Mouse (Mus musculus) lung, postnatal 0 days (tissue): Measurements from ENCODE around the gene Fancd2. TPM values are rescaled to one million over a fixed set of nuclear protein-coding genes. Genes with fewer than 3 reads are reported as not detected.
A peak's percentile ranks its signal among the peaks of the same experiment; 100 is the strongest.

Source experiments
- ATAC-seq: fragments of 200-750 bp; cut with Nextera tagmentation; 2 replicates; pipeline ENCODE4 v1.8.0; 2017; ENCODE audit warnings: moderate library complexity
- DNase-seq: peaks from one replicate; pipeline ENCODE4 v3.0.0-alpha.2; 2016; ENCODE audit warnings: low spot score
- H3K27ac ChIP-seq: fragments of 300-500 bp; sonication (generic); 2 replicates; pipeline ENCODE4 v1.5.1; 2014; ENCODE audit warnings: antibody characterized with exemption, mild to moderate bottlenecking, low read length, mixed read lengths
- H3K27me3 ChIP-seq: fragments of 300-500 bp; sonication (generic); replicated peaks from 2 replicates; pipeline ENCODE4 v1.6.1; 2014; ENCODE audit warnings: low read length, mixed read lengths; ENCODE audit not compliant: insufficient read depth
- H3K36me3 ChIP-seq: fragments of 300-500 bp; sonication (generic); 2 replicates; pipeline ENCODE4 v1.6.1; 2014; ENCODE audit warnings: low read length, mixed read lengths; ENCODE audit not compliant: insufficient read depth
- H3K4me1 ChIP-seq: fragments of 300-500 bp; sonication (generic); 2 replicates; pipeline ENCODE4 v1.6.1; 2014; ENCODE audit warnings: antibody characterized with exemption, low read depth, low read length, mixed read lengths; ENCODE audit not compliant: insufficient read depth
- H3K4me2 ChIP-seq: fragments of 300-500 bp; sonication (generic); replicated peaks from 2 replicates; pipeline ENCODE4 v1.6.1; 2014; ENCODE audit warnings: low read depth, mild to moderate bottlenecking, low read length, moderate library complexity, mixed read lengths
- H3K4me3 ChIP-seq: fragments of 300-500 bp; sonication (generic); 2 replicates; pipeline ENCODE4 v1.5.1; 2014; ENCODE audit warnings: low read depth, low read length
- H3K9ac ChIP-seq: fragments of 300-500 bp; sonication (generic); replicated peaks from 2 replicates; pipeline ENCODE4 v1.6.1; 2014; ENCODE audit warnings: low read depth, mild to moderate bottlenecking
- H3K9me3 ChIP-seq: fragments of 300-500 bp; sonication (generic); 2 replicates; pipeline ENCODE4 v1.6.1; 2016; ENCODE audit warnings: low read length, mixed read lengths
- CTCF ChIP-seq: IDR thresholded peaks from 2 replicates; pipeline ENCODE4 v1.5.1; 2016; ENCODE audit warnings: antibody characterized with exemption, mild to moderate bottlenecking
- EP300 ChIP-seq: IDR thresholded peaks from 2 replicates; pipeline ENCODE4 v1.6.1; 2016; ENCODE audit warnings: antibody characterized with exemption, mild to moderate bottlenecking, control low read depth
- WGBS: fragments of 180-500 bp; shearing (Covaris S2); extraction: QIAGEN DNeasy Blood & Tissue Kit; methylation state at CpG from one replicate; pipeline ENCODE4 v1.1.7; 2014; 5-methylcytosine and 5-hydroxymethylcytosine counted together
- polyA plus RNA-seq: library from polyadenylated mRNA; unstranded; fragments of >200 nt; fragmentation: Nextera tagmentation; extraction: Ambion mirVana; gene quantifications from 2 replicates; pipeline ENCODE4 v1.2.1, GENCODE M21; 2015

Fancd2 gene
- polyA plus RNA-seq, 1 experiment from 2014 or later, result 0.53 TPM

GRCm38 (mm10) chr6:113543906-113544481, 12.5 kb downstream of the Fancd2 start:
- Histone ChIP-seq H3K9me3 (no peaks in the 10 kb centered on the region), H3K4me2 (no peak overlapping the region), H3K4me3 (no peak overlapping the region), H3K9ac (no peak overlapping the region), H3K36me3 (no peaks in the 10 kb centered on the region), H3K27ac (no peak overlapping the region), H3K27me3 (no peaks in the 10 kb centered on the region), H3K4me1 (no peaks in the 10 kb centered on the region)
- TF ChIP-seq EP300, result no peak
- no peak for TF ChIP-seq CTCF
- DNase-seq (no peak), ATAC-seq (no peak)
- 91% methylated on average over 8 of the region's 12 CpGs for WGBS

GRCm38 (mm10) chr6:113559736-113560135, 28.3 kb downstream of the Fancd2 start:
- H3K4me3 ChIP-seq, result no peak overlapping the region
- ATAC-seq (no peak), DNase-seq (no peak)
- H3K27me3 ChIP-seq, result no peaks in the 10 kb centered on the region
- no peak overlapping the region for H3K9ac ChIP-seq
- H3K4me2 ChIP-seq, result no peak overlapping the region
- 69% methylated on average over 6 of the region's 6 CpGs for WGBS
- no peaks in the 10 kb centered on the region for H3K4me1 ChIP-seq
- H3K9me3 ChIP-seq, result no peaks in the 10 kb centered on the region
- TF ChIP-seq CTCF (no peak), EP300 (no peak)
- H3K36me3 ChIP-seq, result no peaks in the 10 kb centered on the region
- no peak overlapping the region for H3K27ac ChIP-seq

- H3K9me3 ChIP-seq, result no peaks in the 10 kb centered on the region
- no peak overlapping the region for H3K4me2 ChIP-seq
- H3K27ac ChIP-seq, result no peak overlapping the region
- TF ChIP-seq CTCF (no peak), EP300 (peak; percentile 29; the same call in 1 of the 2 replicates)
- DNase-seq (peak; percentile 11), ATAC-seq (no peak)
- no peak overlapping the region for H3K4me3 ChIP-seq
- H3K27me3 ChIP-seq, result no peaks in the 10 kb centered on the region
- no peak overlapping the region for H3K9ac ChIP-seq
- H3K36me3 ChIP-seq, result no peaks in the 10 kb centered on the region
- WGBS, result 61% methylated on average over 1 of the region's 1 CpGs
- H3K4me1 ChIP-seq, result no peaks in the 10 kb centered on the region
These were observed 33.1 kb downstream of the Fancd2 start for GRCm38 (mm10) chr6:113564557-113564956.

- no peak overlapping the region for H3K27ac ChIP-seq
- H3K4me3 ChIP-seq, result no peak overlapping the region
- no peaks in the 10 kb centered on the region for H3K36me3 ChIP-seq
- H3K9ac ChIP-seq, result no peak overlapping the region
- no peaks in the 10 kb centered on the region for H3K27me3 ChIP-seq
- no peak for DNase-seq
- WGBS, result 96% methylated on average over 6 of the region's 6 CpGs
- no peak for TF ChIP-seq EP300
- TF ChIP-seq CTCF, result no peak
- no peak overlapping the region for H3K4me2 ChIP-seq
- no peak for ATAC-seq
- no peaks in the 10 kb centered on the region for H3K9me3 ChIP-seq
- no peaks in the 10 kb centered on the region for H3K4me1 ChIP-seq
These were observed 44.6 kb downstream of the Fancd2 start for GRCm38 (mm10) chr6:113576044-113576443.

GRCm38 (mm10) chr6:113579306-113579705, 47.8 kb downstream of the Fancd2 start:
- Histone ChIP-seq H3K4me2 (no peak overlapping the region), H3K27me3 (no peaks in the 10 kb centered on the region), H3K9ac (no peak overlapping the region), H3K9me3 (no peaks in the 10 kb centered on the region), H3K4me1 (no peaks in the 10 kb centered on the region), H3K27ac (no peak overlapping the region), H3K36me3 (no peaks in the 10 kb centered on the region), H3K4me3 (no peak overlapping the region)
- no peak for ATAC-seq
- DNase-seq, result no peak
- TF ChIP-seq EP300 (no peak), CTCF (no peak)
- 95% methylated on average over 3 of the region's 3 CpGs for WGBS

- WGBS, result 90% methylated on average over 4 of the region's 4 CpGs
- Histone ChIP-seq H3K27me3 (no peaks in the 10 kb centered on the region), H3K4me1 (no peaks in the 10 kb centered on the region), H3K4me3 (no peak overlapping the region), H3K27ac (no peak overlapping the region), H3K36me3 (no peaks in the 10 kb centered on the region), H3K4me2 (no peak overlapping the region), H3K9me3 (no peaks in the 10 kb centered on the region), H3K9ac (no peak overlapping the region)
- ATAC-seq (no peak), DNase-seq (no peak)
- TF ChIP-seq CTCF (no peak), EP300 (no peak)
These were observed 51.5 kb downstream of the Fancd2 start for GRCm38 (mm10) chr6:113583023-113583422.

- no peak overlapping the region for H3K4me3 ChIP-seq
- ATAC-seq (no peak), DNase-seq (no peak)
- H3K4me2 ChIP-seq, result no peak overlapping the region
- H3K27me3 ChIP-seq, result no peaks in the 10 kb centered on the region
- H3K9ac ChIP-seq, result no peak overlapping the region
- H3K4me1 ChIP-seq, result no peaks in the 10 kb centered on the region
- no peaks in the 10 kb centered on the region for H3K36me3 ChIP-seq
- TF ChIP-seq EP300, result no peak
- TF ChIP-seq CTCF, result no peak
- 88% methylated on average over 5 of the region's 5 CpGs for WGBS
- H3K27ac ChIP-seq, result no peak overlapping the region
- H3K9me3 ChIP-seq, result no peaks in the 10 kb centered on the region
These were observed 53.6 kb downstream of the Fancd2 start for GRCm38 (mm10) chr6:113585065-113585464.
